Mouse (Mus musculus) liver, embryonic 11.5 days (tissue): ENCODE results near the gene Dync1i1. TPM values are rescaled to one million over a fixed set of nuclear protein-coding genes. Genes with fewer than 3 reads are reported as not detected.
A peak's percentile ranks its signal among the peaks of the same experiment; 100 is the strongest.

Experiments used
- ATAC-seq: fragments of 200-750 bp; cut with Nextera tagmentation; replicated peaks from 2 replicates; pipeline ENCODE4 v1.8.0; 2017; ENCODE audit warnings: moderate number of reproducible peaks, mild to moderate bottlenecking, moderate TSS enrichment, moderate library complexity; ENCODE audit not compliant: low FRiP score
- DNase-seq: peaks from one replicate; pipeline ENCODE4 v3.0.0-alpha.2; 2017; ENCODE audit warnings: low spot score
- H3K27ac ChIP-seq: fragments of 300-500 bp; sonication (generic); 2 replicates; pipeline ENCODE4 v1.5.1; 2014; ENCODE audit warnings: mild to moderate bottlenecking, low read depth, low read length, control low read depth
- H3K27me3 ChIP-seq: fragments of 300-500 bp; sonication (generic); replicated peaks from 2 replicates; pipeline ENCODE4 v1.6.1; 2014; ENCODE audit warnings: low read length, mixed read lengths; ENCODE audit not compliant: control insufficient read depth, insufficient read depth
- H3K36me3 ChIP-seq: fragments of 300-500 bp; sonication (generic); 2 replicates; pipeline ENCODE4 v1.6.1; 2014; ENCODE audit warnings: mild to moderate bottlenecking, low read length, moderate library complexity, mixed read lengths; ENCODE audit not compliant: control insufficient read depth, insufficient read depth
- H3K4me1 ChIP-seq: fragments of 300-500 bp; sonication (generic); replicated peaks from 2 replicates; pipeline ENCODE4 v1.6.1; 2014; ENCODE audit warnings: low read length, mixed read lengths; ENCODE audit not compliant: control insufficient read depth, insufficient read depth
- H3K4me2 ChIP-seq: fragments of 300-500 bp; sonication (generic); 2 replicates; pipeline ENCODE4 v1.6.1; 2014; ENCODE audit warnings: mild to moderate bottlenecking, control low read depth, moderate library complexity
- H3K4me3 ChIP-seq: fragments of 300-500 bp; sonication (generic); 2 replicates; pipeline ENCODE4 v1.5.1; 2014; ENCODE audit warnings: low read depth, low read length, control low read depth
- H3K9ac ChIP-seq: fragments of 300-500 bp; sonication (generic); 2 replicates; pipeline ENCODE4 v1.6.1; 2014; ENCODE audit warnings: low read depth, low read length, control low read depth
- H3K9me3 ChIP-seq: fragments of 300-500 bp; sonication (generic); 2 replicates; pipeline ENCODE4 v1.6.1; 2016; ENCODE audit warnings: low read length, inconsistent platforms, mixed read lengths; ENCODE audit not compliant: control insufficient read depth
- WGBS: fragments of 180-500 bp; shearing (Covaris S2); extraction: QIAGEN DNeasy Blood & Tissue Kit; methylation state at CpG from one replicate; pipeline ENCODE4 v1.1.7; 2014; 5-methylcytosine and 5-hydroxymethylcytosine counted together
- polyA plus RNA-seq: library from polyadenylated mRNA; unstranded; fragments of >200 nt; fragmentation: Nextera tagmentation; extraction: Ambion mirVana; gene quantifications from 2 replicates; pipeline ENCODE4 v1.2.1, GENCODE M21; 2014

Gene Dync1i1
- polyA plus RNA-seq, 1 experiment from 2014 or later, result 0.84 TPM

DNA sequence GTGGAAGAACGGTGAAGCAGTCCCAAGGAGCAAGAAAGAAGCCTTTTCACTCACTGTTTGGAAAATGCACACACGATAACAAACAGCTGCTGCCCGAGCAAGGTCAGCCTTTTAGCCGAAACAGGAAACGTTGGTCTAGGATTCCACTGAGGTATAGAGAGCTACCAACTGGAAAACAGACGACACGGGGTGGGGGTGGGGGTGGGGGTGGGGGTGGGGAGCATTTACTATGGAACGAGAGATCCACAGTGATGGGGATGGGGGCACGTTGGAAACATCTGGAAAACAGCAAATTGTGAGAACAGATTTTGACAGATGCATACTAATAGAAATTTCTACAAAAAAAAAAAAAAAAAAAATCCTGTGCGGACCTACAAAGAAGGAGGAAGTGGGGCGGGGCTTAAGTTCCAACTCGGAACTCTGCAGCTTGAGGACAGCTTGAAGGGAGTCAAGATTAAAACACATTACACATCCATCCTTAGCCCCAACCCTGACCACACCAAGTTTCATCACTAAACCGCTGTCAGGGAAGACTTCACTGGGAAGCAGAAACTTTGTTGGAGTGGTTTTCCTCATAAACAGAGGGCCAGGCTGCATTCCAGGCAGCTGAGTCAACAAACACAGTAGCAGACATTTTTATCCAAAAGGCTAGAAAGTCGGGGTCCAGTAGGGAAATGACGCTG lies 251.9 kb downstream of the Dync1i1 start:
- DNase-seq (no peak), ATAC-seq (no peak)
- WGBS, result 54% methylated on average over 15 of the region's 15 CpGs
- Histone ChIP-seq H3K4me2 (peak overlapping the region; percentile 22; the same call in 1 of the 2 replicates), H3K27me3 (no peaks in the 10 kb centered on the region), H3K4me1 (no peaks in the 10 kb centered on the region), H3K4me3 (no peak overlapping the region), H3K27ac (no peak overlapping the region), H3K9me3 (no peaks in the 10 kb centered on the region), H3K9ac (no peak overlapping the region), H3K36me3 (no peaks in the 10 kb centered on the region)

DNA sequence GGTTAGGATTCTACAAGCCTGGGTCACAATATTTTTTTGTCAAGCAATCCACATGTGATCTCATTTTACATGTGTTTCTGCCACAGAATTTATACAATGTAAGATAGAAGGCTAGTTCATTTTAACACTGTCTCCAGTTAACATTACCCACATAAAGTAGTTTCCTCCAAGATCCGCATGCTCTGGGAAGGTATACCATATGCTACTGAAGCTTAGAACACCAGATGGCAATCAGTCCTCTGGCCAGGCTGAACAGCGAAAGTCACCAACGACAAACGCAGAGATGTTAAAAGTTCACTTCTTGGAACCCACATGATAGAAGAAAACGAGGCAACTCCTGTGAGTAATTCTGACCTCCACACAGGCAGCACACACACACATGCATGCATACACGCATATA lies 265.8 kb downstream of the Dync1i1 start:
- ATAC-seq (no peak), DNase-seq (no peak)
- Histone ChIP-seq H3K4me1 (no peaks in the 10 kb centered on the region), H3K27ac (no peak overlapping the region), H3K36me3 (no peaks in the 10 kb centered on the region), H3K27me3 (no peaks in the 10 kb centered on the region), H3K9me3 (no peaks in the 10 kb centered on the region), H3K4me3 (no peak overlapping the region), H3K9ac (no peak overlapping the region), H3K4me2 (no peak overlapping the region)
- WGBS, result 80% methylated on average over 6 of the region's 6 CpGs

GRCm38 (mm10) chr6:5991817-5992755 lies 266.6 kb downstream of the Dync1i1 start:
- Histone ChIP-seq H3K9ac (no peak overlapping the region), H3K27ac (no peak overlapping the region), H3K36me3 (no peaks in the 10 kb centered on the region), H3K4me2 (no peak overlapping the region), H3K9me3 (no peaks in the 10 kb centered on the region), H3K4me3 (no peak overlapping the region), H3K4me1 (no peaks in the 10 kb centered on the region), H3K27me3 (no peaks in the 10 kb centered on the region)
- WGBS, result 64% methylated on average over 25 of the region's 25 CpGs
- DNase-seq (no peak), ATAC-seq (no peak)

GRCm38 (mm10) chr6:5993056-5993455 lies 267.6 kb downstream of the Dync1i1 start:
- no peaks in the 10 kb centered on the region for H3K36me3 ChIP-seq
- no peak overlapping the region for H3K4me3 ChIP-seq
- no peak overlapping the region for H3K4me2 ChIP-seq
- H3K27ac ChIP-seq, result no peak overlapping the region
- no peak for ATAC-seq
- no peaks in the 10 kb centered on the region for H3K27me3 ChIP-seq
- WGBS, result 66% methylated on average over 7 of the region's 7 CpGs
- no peak for DNase-seq
- no peaks in the 10 kb centered on the region for H3K4me1 ChIP-seq
- no peak overlapping the region for H3K9ac ChIP-seq
- no peaks in the 10 kb centered on the region for H3K9me3 ChIP-seq

GRCm38 (mm10) chr6:5997535-5997934 lies 272.1 kb downstream of the Dync1i1 start:
- H3K9ac ChIP-seq, result no peak overlapping the region
- no peak overlapping the region for H3K4me2 ChIP-seq
- H3K27me3 ChIP-seq, result no peaks in the 10 kb centered on the region
- H3K4me1 ChIP-seq, result no peaks in the 10 kb centered on the region
- DNase-seq, result no peak
- no peaks in the 10 kb centered on the region for H3K9me3 ChIP-seq
- H3K27ac ChIP-seq, result no peak overlapping the region
- no peaks in the 10 kb centered on the region for H3K36me3 ChIP-seq
- H3K4me3 ChIP-seq, result no peak overlapping the region
- WGBS, result 68% methylated on average over 6 of the region's 6 CpGs
- no peak for ATAC-seq

DNA sequence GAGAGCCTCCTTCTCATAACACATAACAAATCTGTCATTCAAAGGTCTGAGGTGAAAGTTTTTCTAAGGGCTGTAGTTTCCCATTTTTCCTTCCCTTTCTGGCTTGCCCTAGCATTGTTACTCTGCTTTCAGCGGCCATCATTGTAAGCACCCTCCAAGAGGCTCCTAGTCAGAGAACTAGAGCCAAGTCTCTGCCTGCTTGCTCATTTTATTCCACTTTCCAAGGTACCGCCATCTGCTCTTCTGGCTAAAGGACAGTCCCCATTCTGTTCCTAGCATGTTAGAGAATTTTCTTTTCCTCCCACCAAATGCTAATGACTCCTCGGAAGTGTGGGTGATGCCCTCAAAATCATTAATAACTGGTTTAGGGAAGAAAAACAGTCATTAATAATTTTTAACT lies 276.6 kb downstream of the Dync1i1 start:
- WGBS, result 78% methylated on average over 3 of the region's 3 CpGs
- no peak overlapping the region for H3K27ac ChIP-seq
- no peak overlapping the region for H3K4me3 ChIP-seq
- ATAC-seq, result no peak
- no peak overlapping the region for H3K9ac ChIP-seq
- no peak overlapping the region for H3K4me2 ChIP-seq
- no peak for DNase-seq
- H3K27me3 ChIP-seq, result no peaks in the 10 kb centered on the region
- no peaks in the 10 kb centered on the region for H3K4me1 ChIP-seq
- no peaks in the 10 kb centered on the region for H3K9me3 ChIP-seq
- H3K36me3 ChIP-seq, result no peaks in the 10 kb centered on the region

DNA sequence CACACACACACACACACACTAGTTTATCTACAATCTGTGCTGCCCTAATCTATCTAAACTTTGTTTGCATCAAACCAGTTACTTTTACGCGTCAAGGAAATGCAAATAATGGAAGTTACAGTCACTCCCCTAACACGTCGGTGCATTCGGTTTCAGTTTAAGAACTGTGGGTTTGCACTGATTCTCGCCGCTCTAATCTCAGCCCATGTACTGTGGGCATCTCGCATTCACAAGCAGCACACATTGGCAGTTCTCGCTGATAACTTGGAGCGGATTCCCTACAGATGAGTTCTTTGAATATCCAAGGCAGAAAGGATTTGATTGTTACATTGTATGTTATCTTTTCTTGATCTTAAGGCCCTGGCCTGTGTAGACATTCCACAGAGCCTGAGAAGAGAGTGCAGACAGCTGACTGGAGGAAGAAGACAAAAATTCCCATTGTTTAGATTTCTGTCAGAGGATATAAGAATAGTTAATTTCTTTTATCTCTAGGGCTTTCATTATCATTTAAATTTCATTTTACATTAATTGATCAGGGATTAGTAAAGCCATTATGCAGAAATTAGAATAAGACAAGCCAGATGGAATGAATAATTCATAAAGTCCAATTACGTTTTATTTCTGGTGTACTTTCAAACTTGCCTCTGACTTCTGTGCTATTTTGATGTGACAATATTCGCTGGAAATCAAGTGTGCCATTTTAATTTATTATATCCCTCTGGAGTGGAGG lies 279.5 kb downstream of the Dync1i1 start:
- no peak for DNase-seq
- H3K4me2 ChIP-seq, result no peak overlapping the region

DNA sequence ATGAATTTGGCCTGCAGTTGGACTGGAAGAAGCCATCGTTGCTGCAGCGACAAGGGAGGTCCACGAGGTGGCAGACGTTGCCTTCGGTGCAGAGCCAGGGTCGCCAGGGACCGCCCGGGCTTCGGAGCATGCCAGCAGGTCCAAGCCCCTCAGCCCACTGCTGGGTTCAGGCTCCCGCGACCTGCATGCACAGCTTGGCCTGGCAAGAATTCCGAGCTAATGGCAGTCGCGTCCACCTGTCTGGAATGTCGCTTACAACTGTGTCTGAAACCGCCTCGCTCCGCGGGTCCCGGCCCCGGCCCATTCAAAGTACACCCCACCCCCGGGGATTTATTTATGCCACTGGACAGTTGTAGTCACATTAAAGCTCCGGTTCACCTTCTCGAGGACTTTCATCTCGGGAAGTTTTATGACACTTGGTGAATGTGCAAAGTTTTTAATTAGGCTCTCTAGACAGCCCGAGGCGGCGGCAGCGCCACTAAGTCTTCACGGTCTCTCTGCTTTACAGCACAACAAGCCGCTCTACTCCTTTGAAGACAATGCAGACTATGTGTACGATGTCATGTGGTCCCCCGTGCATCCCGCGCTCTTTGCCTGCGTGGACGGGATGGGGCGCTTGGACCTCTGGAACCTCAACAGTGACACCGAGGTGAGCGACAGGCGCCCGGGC lies 280.5 kb downstream of the Dync1i1 start:
- H3K4me3 ChIP-seq, result peak overlapping the region; percentile 53
- 5% methylated on average over 42 of the region's 42 CpGs for WGBS
- ATAC-seq (peak; percentile 79), DNase-seq (peak; percentile 73)
- peak overlapping the region; percentile 48 for H3K9ac ChIP-seq
- no peaks in the 10 kb centered on the region for H3K36me3 ChIP-seq
- peak overlapping the region; percentile 92 for H3K4me2 ChIP-seq
- no peaks in the 10 kb centered on the region for H3K4me1 ChIP-seq
- H3K27ac ChIP-seq, result no peak overlapping the region
- no peaks in the 10 kb centered on the region for H3K9me3 ChIP-seq
- no peaks in the 10 kb centered on the region for H3K27me3 ChIP-seq

More for the DNA sequence above, 279.5 kb downstream of the Dync1i1 start:
- Histone ChIP-seq H3K36me3 (no peaks in the 10 kb centered on the region), H3K9me3 (no peaks in the 10 kb centered on the region), H3K9ac (no peak overlapping the region), H3K27me3 (no peaks in the 10 kb centered on the region), H3K4me1 (no peaks in the 10 kb centered on the region), H3K4me3 (no peak overlapping the region), H3K27ac (no peak overlapping the region)
- 55% methylated on average over 12 of the region's 12 CpGs for WGBS
- no peak for ATAC-seq
